Mouse (Mus musculus): ENCODE measurements around the gene Taf1. TPM values are rescaled to one million over a fixed set of nuclear protein-coding genes. Genes with fewer than 3 reads are reported as not detected.
"Not testable (repeated sequence)": the region's sequence is repeated elsewhere in the genome, so short reads cannot be mapped to it uniquely, and the experiment has no call there.

The Taf1 gene
- 34.1 and 39.3 TPM in 2 replicates for polyA plus RNA-seq (2012; rRNA removed)

DNA sequence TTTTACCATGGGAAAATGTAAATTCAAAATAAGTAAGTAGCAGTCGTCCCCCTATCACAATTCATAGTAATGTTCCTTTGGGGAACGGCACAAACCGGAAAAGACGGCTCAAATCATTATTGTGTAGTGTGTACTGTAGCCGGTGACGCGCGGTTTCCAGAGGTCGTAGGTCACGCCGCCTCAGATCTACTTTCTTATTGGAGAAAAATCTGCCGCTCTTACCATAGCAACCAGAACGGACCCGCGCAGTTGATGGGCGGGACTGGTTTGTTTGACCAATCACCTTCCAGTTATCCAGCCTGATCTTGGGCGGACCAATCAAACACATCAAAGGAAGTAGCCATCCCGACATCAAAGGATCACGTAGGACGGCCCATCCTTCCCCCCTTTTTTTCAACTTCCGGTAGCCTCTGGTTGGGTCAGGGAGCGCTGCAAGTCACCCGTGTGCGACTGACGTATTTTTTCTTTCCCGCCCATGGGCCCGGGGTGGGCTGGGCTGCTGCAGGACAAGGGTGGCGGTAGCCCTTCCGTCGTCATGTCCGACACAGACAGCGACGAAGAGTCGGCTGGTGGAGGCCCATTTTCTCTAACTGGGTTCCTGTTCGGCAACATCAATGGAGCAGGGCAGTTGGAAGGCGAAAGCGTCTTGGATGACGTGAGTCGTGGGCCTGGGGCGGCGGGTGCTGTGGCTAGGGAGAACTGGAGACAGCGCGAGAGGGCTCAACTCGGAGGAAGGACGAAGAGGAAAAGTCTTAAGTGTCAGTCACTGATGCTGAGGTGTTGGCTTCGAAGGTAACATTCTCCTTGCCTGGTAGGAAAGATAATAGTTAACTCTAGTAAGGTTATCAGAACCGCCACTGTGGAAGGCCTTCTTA, at the start of gene Taf1:
Taf1 (plus strand) TSS at position 388 of the 875 bp plus-strand sequence.
- Histone ChIP-seq H3K4me3 (ENCODE audit: insufficient read depth, low read length) (peak within 1 kb of the TSS; percentile 79), H3K27ac (ENCODE audit: insufficient read depth, low read length) (no peak within 1 kb of the TSS), H3K4me1 (ENCODE audit: control insufficient read depth, insufficient read depth, low read length) (no peaks in the 10 kb centered on the region)
- TF ChIP-seq POLR2A (IDR thresholded peaks at IDR 0.05; ENCODE audit: extremely low read depth, insufficient read depth, low read length), result peak; percentile 48; the same call in 1 of the 2 replicates
- TF ChIP-seq CTCF (IDR thresholded peaks at IDR 0.05; ENCODE audit: extremely low read depth, insufficient read depth, low read length), result no peak

DNA sequence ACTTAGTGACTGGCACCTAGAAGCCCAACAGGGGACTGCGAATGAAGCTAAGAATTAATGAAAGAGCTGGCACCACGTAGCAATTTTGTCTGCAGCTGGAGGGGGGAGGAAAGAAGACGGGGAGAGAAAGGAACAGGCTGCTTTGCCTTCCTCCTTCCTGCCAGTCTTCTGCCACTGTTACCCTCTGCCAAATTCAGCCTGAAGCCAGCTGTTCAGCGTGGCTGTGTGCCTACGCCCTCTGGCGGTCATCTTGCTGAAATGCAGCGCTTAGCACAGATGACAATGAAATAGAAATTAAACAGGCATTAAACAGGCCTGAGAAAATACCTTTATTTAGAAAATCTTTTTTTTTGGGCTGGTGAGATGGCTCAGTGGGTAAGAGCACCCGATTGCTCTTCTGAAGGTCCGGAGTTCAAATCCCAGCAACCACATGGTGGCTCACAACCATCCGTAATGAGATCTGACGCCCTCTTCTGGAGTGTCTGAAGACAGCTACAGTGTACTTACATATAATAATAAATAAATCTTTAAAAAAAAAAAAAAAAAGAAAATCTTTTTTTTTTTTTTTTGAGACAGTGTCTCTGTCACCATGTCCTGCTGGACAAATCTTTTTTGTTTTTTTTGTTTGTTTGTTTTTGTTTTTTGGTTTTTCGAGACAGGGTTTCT, 45.9 kb upstream of the Taf1 start:
- H3K4me1 ChIP-seq (ENCODE audit: control insufficient read depth, insufficient read depth, low read length); H3K27ac ChIP-seq (ENCODE audit: insufficient read depth, low read length); H3K4me3 ChIP-seq (ENCODE audit: insufficient read depth, low read length): not testable (repeated sequence)
- peak; percentile 65 for TF ChIP-seq CTCF (IDR thresholded peaks at IDR 0.05; ENCODE audit: extremely low read depth, insufficient read depth, low read length)

DNA sequence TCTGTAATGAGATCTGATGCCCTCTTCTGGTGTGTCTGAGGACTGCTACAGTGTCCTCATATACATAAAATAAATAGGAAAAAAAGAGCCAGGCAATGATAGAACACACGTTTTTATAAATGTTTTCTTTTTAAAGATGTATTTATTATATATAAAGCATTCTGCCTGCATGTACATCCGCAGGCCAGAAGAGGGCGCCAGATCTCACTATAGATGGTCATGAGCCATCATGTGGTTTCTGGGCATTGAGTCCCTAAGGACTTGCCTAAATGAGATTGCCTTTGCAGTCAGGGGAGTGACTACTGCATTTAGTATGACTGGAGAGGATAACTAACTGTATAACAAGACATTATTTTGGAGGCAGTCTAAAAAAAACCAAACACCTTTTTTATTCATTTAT, 27.9 kb upstream of the Taf1 start:
- TF ChIP-seq POLR2A (IDR thresholded peaks at IDR 0.05; ENCODE audit: extremely low read depth, insufficient read depth, low read length), result no peak
- 0 out of 2 replicates have a peak, but pooled peaks have one; percentile 8 for TF ChIP-seq CTCF (IDR thresholded peaks at IDR 0.05; ENCODE audit: extremely low read depth, insufficient read depth, low read length)
- Histone ChIP-seq H3K4me3 (ENCODE audit: insufficient read depth, low read length) (no peak overlapping the region), H3K27ac (ENCODE audit: insufficient read depth, low read length) (no peak overlapping the region), H3K4me1 (ENCODE audit: control insufficient read depth, insufficient read depth, low read length) (no peaks in the 10 kb centered on the region)

DNA sequence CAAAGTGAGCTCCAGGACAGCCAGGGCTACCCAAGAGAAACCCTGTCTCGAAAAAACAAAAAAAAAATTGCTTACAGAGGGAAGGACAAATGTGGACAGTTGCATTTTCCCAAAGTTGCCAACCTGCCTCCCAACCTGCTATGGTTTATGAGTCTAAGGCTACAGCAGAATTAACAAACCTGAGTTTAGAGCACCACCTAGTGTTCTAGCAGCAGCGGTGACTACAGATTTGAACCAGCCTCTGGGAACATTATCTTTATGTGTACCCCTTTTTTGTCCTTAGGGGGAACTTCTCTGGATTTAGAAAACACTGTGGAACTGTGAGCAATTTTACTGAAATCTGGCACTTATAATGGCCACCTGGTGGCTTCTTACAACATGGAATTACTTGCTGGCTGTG, 16.8 kb upstream of the Taf1 start:
- Histone ChIP-seq H3K4me1 (ENCODE audit: control insufficient read depth, insufficient read depth, low read length) (no peaks in the 10 kb centered on the region), H3K4me3 (ENCODE audit: insufficient read depth, low read length) (no peak overlapping the region), H3K27ac (ENCODE audit: insufficient read depth, low read length) (no peak overlapping the region)
- TF ChIP-seq CTCF (IDR thresholded peaks at IDR 0.05; ENCODE audit: extremely low read depth, insufficient read depth, low read length) (peak; percentile 47; the same call in 1 of the 2 replicates), POLR2A (IDR thresholded peaks at IDR 0.05; ENCODE audit: extremely low read depth, insufficient read depth, low read length) (no peak)

DNA sequence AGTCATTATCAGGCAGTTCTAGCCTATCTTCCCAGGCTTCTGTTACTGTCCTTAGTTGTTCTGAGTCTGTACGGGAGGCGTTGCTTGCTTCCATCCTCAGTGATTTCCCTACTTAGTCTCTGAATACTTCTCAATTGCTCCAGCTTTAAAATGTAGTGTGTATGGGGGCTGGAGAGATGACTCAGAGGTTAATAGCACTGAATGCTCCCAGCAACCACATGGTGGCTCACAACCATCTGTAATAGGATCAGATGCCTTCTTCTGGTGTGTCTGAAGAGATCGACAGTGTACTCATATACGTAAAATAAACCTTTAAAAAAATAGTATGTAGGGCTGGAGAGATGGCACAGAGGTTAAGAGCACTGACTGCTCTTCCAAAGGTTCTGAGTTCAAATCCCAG, 14.5 kb upstream of the Taf1 start:
- no peak overlapping the region for H3K4me3 ChIP-seq (ENCODE audit: insufficient read depth, low read length)
- TF ChIP-seq CTCF (IDR thresholded peaks at IDR 0.05; ENCODE audit: extremely low read depth, insufficient read depth, low read length) (no peak), POLR2A (IDR thresholded peaks at IDR 0.05; ENCODE audit: extremely low read depth, insufficient read depth, low read length) (no peak)
- H3K4me1 ChIP-seq (ENCODE audit: control insufficient read depth, insufficient read depth, low read length), result no peaks in the 10 kb centered on the region
- no peak overlapping the region for H3K27ac ChIP-seq (ENCODE audit: insufficient read depth, low read length)

DNA sequence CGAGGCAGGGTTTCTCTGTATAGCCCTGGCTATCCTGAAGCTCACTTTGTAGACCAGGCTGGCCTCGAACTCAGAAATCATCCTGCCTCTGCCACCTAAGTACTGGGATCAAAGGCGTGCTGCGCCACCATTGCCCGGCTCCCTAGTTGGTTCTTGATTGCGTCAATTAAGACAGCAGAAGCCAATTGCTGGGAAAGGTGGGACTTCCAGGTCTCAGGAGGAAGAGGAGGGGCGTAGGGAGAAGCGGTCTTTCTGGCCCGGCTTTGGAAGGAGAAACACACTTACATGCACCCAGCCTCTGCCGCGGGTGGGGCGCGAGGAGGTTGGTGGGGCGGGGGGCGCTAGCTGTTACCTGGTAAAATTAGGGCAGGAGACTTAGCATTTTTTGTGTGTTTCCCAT, 10.5 kb upstream of the Taf1 start:
- Histone ChIP-seq H3K4me3 (ENCODE audit: insufficient read depth, low read length) (no peak overlapping the region), H3K27ac (ENCODE audit: insufficient read depth, low read length) (no peak overlapping the region), H3K4me1 (ENCODE audit: control insufficient read depth, insufficient read depth, low read length) (no peaks in the 10 kb centered on the region)
- TF ChIP-seq CTCF (IDR thresholded peaks at IDR 0.05; ENCODE audit: extremely low read depth, insufficient read depth, low read length) (no peak), POLR2A (IDR thresholded peaks at IDR 0.05; ENCODE audit: extremely low read depth, insufficient read depth, low read length) (no peak)

DNA sequence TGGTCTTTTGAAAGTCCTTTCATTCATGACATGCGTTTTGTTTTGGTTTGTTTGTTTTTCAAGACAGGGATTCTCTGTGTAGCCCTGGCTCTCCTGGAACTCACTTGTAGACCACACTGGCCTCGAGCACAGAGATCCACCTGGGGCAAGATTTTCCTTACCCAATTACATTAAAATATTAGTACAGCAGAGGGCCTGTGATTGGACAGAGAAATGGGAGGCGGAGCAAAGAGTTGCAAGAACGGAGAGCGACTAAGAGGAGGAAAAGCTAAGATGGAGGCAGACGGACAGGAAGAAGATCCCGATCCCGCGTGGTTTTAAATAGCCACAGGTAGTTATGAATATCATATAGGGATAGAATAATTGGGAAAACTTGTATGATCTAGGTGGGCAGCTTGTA, 5.2 kb upstream of the Taf1 start:
- TF ChIP-seq CTCF (IDR thresholded peaks at IDR 0.05; ENCODE audit: extremely low read depth, insufficient read depth, low read length) (no peak), POLR2A (IDR thresholded peaks at IDR 0.05; ENCODE audit: extremely low read depth, insufficient read depth, low read length) (no peak)

DNA sequence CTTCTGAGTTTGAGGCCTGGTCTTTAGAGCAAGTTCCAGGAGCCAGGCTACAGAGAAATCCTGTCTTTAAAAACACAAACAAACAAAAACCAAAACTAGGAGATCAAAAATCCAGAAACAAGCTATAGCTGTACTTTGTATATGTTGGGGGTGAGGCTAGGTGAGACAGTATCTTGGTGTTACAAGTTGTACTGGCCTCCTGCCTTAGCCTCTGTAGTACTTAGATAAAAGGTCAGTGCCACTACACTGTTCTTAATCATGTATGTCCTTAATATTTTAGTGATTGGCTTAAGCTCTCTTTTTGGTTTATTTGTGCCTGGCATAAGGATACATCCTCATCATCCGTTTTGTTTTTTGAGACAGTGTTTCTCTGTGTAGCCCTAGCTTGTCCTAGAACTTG, 52.9 kb downstream of the Taf1 start:
- no peak for TF ChIP-seq POLR2A (IDR thresholded peaks at IDR 0.05; ENCODE audit: extremely low read depth, insufficient read depth, low read length)
- TF ChIP-seq CTCF (IDR thresholded peaks at IDR 0.05; ENCODE audit: extremely low read depth, insufficient read depth, low read length), result no peak
- H3K4me1 ChIP-seq (ENCODE audit: control insufficient read depth, insufficient read depth, low read length), result no peaks in the 10 kb centered on the region

More for the DNA sequence above, 5.2 kb upstream of the Taf1 start:
- Histone ChIP-seq H3K27ac (ENCODE audit: insufficient read depth, low read length) (no peak overlapping the region), H3K4me3 (ENCODE audit: insufficient read depth, low read length) (no peak overlapping the region), H3K4me1 (ENCODE audit: control insufficient read depth, insufficient read depth, low read length) (no peaks in the 10 kb centered on the region)

DNA sequence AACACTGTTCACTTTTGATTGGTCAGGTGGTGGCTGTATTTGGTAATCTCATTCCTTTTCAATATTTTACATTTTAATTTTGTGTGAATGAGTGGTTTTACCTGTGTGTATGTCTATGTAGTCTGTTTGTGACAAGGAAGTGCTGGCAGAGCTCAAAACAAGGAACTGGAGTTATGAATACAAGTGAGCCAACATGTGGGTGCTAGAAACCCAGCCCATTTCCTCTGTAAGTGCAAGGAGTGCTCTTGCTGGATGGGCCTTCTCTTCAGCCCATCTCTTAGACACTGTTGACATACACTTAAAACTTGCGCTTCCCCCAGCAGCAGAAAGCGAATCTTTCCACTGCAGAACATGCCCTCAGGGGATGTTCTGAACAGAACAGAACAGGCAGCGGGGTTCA, 83.6 kb downstream of the Taf1 start:
- Histone ChIP-seq H3K4me1 (ENCODE audit: control insufficient read depth, insufficient read depth, low read length) (no peaks in the 10 kb centered on the region), H3K27ac (ENCODE audit: insufficient read depth, low read length) (no peak overlapping the region), H3K4me3 (ENCODE audit: insufficient read depth, low read length) (no peak overlapping the region)
- TF ChIP-seq POLR2A (IDR thresholded peaks at IDR 0.05; ENCODE audit: extremely low read depth, insufficient read depth, low read length) (no peak), CTCF (IDR thresholded peaks at IDR 0.05; ENCODE audit: extremely low read depth, insufficient read depth, low read length) (no peak)

More for the DNA sequence above, 52.9 kb downstream of the Taf1 start:
- H3K27ac ChIP-seq (ENCODE audit: insufficient read depth, low read length), result no peak overlapping the region
- no peak overlapping the region for H3K4me3 ChIP-seq (ENCODE audit: insufficient read depth, low read length)

DNA sequence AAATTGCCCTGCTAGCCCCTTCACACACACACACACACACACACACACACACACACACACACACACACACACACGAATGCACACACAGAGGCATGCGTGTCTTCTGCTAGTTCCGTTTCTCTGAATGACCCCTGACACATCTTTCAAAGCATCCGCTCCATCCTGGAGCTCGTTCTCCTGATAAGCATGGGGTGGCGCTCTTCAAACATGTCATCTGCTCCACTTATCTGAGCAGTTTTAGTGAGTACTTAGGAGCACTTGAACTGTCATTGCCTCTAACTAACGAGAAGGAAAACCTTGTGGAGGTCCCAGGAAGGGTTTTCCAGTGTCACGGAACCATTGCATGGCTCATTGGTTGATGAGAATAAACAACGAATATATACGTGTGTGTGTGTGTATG, 85.4 kb downstream of the Taf1 start:
- TF ChIP-seq POLR2A (IDR thresholded peaks at IDR 0.05; ENCODE audit: extremely low read depth, insufficient read depth, low read length), result no peak
- TF ChIP-seq CTCF (IDR thresholded peaks at IDR 0.05; ENCODE audit: extremely low read depth, insufficient read depth, low read length), result no peak
- Histone ChIP-seq H3K4me3 (ENCODE audit: insufficient read depth, low read length) (no peak overlapping the region), H3K4me1 (ENCODE audit: control insufficient read depth, insufficient read depth, low read length) (no peaks in the 10 kb centered on the region), H3K27ac (ENCODE audit: insufficient read depth, low read length) (no peak overlapping the region)

All from cortical plate, adult 2 months (tissue).